Mouse (Mus musculus) telencephalon, adult 2 months (tissue): Measurements from ENCODE around the gene Abcc3.
"Not testable (repeated sequence)": the region's sequence is repeated elsewhere in the genome, so short reads cannot be mapped to it uniquely, and the experiment has no call there.

Experiments
- DNase-seq: peaks from one replicate; pipeline ENCODE4 v3.0.0-alpha.2; 2011; ENCODE audit warnings: low read depth, low spot score

Gene Abcc3

GRCm38 (mm10) chr11:94402731-94403130 is 9.9 kb upstream of the Abcc3 start:
- no peak for DNase-seq

- not testable (repeated sequence) for DNase-seq
These were observed 9.2 kb upstream of the Abcc3 start for GRCm38 (mm10) chr11:94402029-94402428.

DNA sequence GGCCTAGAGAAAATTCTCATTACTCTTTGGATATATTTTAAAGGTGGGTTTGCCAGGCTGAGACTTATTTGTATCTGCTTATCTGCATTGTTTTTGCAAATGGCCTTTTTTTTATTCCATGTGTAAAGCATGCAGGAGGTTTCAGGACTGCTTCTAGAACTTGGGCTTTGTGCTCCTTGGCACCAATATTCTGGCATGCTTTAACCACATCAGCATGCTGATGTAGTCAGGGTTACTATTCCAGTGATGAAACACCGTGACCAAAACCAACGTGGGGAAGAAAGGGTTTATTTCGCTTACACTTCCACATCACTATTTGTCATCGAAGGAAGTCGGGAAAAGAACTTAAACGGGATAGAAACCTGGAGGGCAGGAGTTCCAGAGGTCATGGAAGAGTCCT is 8.2 kb upstream of the Abcc3 start:
- DNase-seq: no peak

DNA sequence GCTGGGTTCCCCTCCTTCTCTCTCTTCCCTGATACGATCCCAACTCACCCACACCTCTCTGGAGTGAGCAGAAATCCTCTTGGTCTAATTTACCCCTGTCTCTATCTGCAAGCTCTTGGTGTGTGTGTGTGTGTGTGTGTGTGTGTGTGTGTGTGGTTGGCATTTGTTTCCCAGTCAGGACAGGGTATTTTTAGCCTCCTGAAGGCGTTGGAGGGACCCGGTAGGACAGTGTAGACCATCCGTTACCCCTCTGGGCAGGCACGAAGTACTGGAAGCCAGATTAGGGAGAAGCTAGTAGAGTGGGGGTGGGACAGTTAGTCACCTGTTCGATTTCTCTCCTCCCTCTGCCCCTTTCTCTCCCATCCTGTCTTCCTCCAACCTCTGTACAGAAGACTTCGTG is 1.3 kb upstream of the Abcc3 start:
- DNase-seq: no peak

- DNase-seq: not testable (repeated sequence)
These were observed 693 bp upstream of the Abcc3 start for GRCm38 (mm10) chr11:94393490-94393889.

- DNase-seq: no peak
These were observed 1.1 kb downstream of the Abcc3 start for GRCm38 (mm10) chr11:94391661-94392060.

DNA sequence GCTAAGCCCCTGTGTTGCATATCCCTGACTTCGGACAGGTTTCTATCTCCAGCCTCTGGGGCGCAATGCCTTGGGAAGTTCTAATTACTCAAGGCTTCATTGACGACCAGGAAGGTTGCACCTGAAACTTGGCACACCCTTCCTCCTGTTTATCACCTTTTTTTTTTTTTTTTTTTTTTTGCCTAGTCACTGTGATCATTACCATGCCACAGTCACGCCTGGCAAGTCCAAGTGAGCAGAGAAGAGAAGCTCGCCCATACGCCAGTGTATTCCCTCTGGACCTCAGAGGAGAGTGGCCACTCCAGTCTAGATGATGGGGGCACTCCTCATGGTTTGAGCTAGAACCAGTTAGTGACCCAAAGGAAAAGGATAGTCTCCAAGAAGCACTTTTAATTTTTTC is 2.0 kb downstream of the Abcc3 start:
- no peak for DNase-seq

DNA sequence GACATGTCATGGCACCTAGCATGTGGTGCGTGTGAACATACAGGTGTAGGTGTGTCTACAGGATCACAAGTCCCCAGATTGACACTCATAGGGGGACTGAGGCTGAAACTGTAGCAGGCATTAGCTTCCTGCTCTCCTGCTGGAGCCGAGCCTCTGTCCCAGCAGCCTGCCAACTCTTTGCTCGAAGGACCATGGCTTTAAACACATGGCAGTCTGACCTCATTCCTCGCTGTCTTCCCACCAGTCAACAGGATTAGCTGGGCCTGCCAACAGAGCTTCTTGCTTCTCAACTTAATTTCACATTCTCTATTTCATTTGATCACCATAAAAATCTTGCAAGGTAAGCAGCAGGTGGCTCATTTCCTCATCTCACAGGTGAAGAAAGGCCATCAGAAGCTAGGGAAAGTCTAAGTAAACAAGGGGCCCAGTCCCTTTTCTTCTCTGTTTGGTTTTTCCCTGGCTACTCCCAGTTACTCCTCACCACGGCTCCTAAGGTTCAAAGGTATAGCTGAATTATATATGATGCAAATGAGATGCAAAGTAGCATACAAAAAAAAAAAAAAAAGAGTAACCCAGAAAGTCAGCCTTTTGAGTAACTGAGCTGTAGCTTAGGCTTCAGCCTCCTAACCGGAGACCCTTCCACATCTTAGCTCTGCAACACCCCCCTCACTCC is 2.9 kb downstream of the Abcc3 start:
- DNase-seq: no peak

DNA sequence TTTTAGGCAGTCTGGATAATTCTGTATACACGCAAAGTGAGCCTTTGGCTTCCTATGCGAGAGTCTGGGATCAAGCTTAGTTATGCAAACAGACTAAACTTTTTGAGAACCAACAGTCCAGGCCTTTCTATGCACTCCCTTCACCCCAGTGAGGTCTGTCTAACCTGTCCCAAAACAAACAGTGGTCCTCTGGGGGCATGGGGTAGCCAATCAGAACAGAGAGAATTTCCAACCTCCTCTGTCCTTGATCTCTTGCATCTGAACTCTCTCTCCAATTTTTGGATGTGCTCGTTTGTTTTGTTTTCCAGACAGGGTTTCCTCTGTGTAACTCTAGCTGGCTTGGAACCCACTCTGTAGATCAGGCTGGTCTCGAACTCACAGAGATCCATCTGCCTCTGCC is 3.8 kb downstream of the Abcc3 start:
- DNase-seq: no peak

DNA sequence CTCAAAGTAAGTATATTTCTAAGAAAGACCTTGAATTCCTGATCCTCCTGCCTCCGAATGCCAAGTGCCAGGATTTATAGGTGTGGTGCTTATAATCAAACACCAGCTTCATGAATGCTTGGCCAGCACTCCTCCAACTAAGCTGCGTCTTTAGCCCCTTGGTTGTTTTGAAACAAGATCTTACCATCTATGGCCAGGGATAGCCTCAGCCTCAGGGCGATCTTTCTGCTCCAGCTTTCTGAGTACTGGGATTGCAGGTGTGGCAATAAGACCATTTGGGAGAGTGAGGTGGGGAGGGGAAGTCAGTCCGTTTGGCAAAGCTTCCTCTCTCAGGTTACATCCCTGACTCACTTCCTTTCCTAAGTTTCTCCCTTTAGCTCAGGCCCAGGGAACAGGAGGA is 5.0 kb downstream of the Abcc3 start:
- DNase-seq: no peak

DNA sequence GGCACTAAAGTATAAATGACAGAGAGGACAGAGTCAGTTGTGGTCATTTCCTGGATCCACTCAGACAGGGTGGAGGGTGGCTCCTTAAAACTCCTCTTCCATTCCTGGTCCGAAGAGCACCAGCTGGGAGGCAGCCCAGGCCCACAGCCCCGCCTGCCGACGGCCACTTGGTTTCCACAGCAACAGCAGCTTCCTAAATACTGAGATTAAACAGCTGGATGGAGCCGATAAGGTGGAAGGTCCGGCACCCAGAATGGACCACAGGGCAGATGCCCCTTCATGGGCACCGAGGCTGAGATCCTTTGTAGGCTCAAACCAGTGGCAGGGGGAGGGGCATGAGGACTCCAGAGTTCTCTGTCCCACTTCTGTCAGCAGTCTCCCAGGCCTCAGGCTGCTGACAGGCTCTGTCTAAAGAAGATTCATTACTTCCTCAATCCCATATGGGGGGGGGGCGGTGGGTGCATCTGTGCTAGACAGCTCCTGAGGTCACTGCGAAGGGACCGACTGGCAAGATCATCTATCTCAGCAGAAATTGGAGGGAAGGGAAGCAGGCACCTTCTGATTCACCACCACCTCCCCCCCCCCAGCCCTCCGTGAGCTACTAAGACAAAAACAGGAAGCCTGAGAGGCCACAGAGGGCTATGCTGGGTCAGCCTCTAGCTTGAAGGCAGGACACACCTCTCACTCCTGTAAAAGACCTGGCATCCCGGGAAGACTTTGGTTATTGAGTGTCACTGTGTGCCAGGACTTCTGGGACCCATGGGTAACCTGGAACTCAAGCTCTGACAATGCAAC is 6.6 kb downstream of the Abcc3 start:
- DNase-seq: no peak

- DNase-seq: no peak
These were observed 13.1 kb downstream of the Abcc3 start for GRCm38 (mm10) chr11:94379736-94380135.

GRCm38 (mm10) chr11:94379061-94379460 is 13.7 kb downstream of the Abcc3 start:
- no peak for DNase-seq

GRCm38 (mm10) chr11:94374276-94374948 is 18.4 kb downstream of the Abcc3 start:
- DNase-seq: no peak

GRCm38 (mm10) chr11:94370809-94371208 is 22.0 kb downstream of the Abcc3 start:
- no peak for DNase-seq

- DNase-seq: no peak
These were observed 22.8 kb downstream of the Abcc3 start for GRCm38 (mm10) chr11:94369981-94370380.

- DNase-seq: no peak
These were observed 27.5 kb downstream of the Abcc3 start for GRCm38 (mm10) chr11:94365340-94365739.

- DNase-seq: no peak
These were observed 29.1 kb downstream of the Abcc3 start for GRCm38 (mm10) chr11:94363690-94364089.

- DNase-seq: no peak
These were observed 30.7 kb downstream of the Abcc3 start for GRCm38 (mm10) chr11:94362101-94362500.

GRCm38 (mm10) chr11:94361166-94361870 is 31.5 kb downstream of the Abcc3 start:
- no peak for DNase-seq

GRCm38 (mm10) chr11:94359168-94359567 is 33.6 kb downstream of the Abcc3 start:
- DNase-seq: no peak
